Mouse (Mus musculus) forebrain, embryonic 14.5 days (tissue): ENCODE data around the gene Nfia. TPM values are rescaled to one million over a fixed set of nuclear protein-coding genes. Genes with fewer than 3 reads are reported as not detected.

Source experiments
- ATAC-seq: fragments of 200-750 bp; cut with Nextera tagmentation; 2 replicates; pipeline ENCODE4 v1.8.0; 2017; ENCODE audit warnings: mild to moderate bottlenecking, moderate library complexity
- DNase-seq: peaks from one replicate; pipeline ENCODE4 v3.0.0-alpha.2; 2015; ENCODE audit warnings: low spot score
- H3K27ac ChIP-seq: fragments of 300-500 bp; sonication (generic); 2 replicates; pipeline ENCODE4 v1.5.1; 2014; ENCODE audit warnings: low read depth, mild to moderate bottlenecking, control low read depth, low read length, moderate library complexity
- H3K27me3 ChIP-seq: fragments of 300-500 bp; sonication (generic); replicated peaks from 2 replicates; pipeline ENCODE4 v1.6.1; 2014; ENCODE audit warnings: low read length, control low read depth, mixed read lengths; ENCODE audit not compliant: control insufficient read depth, insufficient read depth
- H3K36me3 ChIP-seq: fragments of 300-500 bp; sonication (generic); 2 replicates; pipeline ENCODE4 v1.6.1; 2014; ENCODE audit warnings: low read length, control low read depth; ENCODE audit not compliant: control insufficient read depth, insufficient read depth
- H3K4me1 ChIP-seq: fragments of 300-500 bp; sonication (generic); 2 replicates; pipeline ENCODE4 v1.6.1; 2014; ENCODE audit warnings: antibody characterized with exemption, low read length, control low read depth; ENCODE audit not compliant: control insufficient read depth, insufficient read depth
- H3K4me2 ChIP-seq: fragments of 300-500 bp; sonication (generic); 2 replicates; pipeline ENCODE4 v1.6.1; 2014; ENCODE audit warnings: mild to moderate bottlenecking, control low read depth, low read length
- H3K4me3 ChIP-seq: fragments of 300-500 bp; sonication (generic); 2 replicates; pipeline ENCODE4 v1.5.1; 2014; ENCODE audit warnings: low read depth, low read length, control low read depth
- H3K9ac ChIP-seq: fragments of 300-500 bp; sonication (generic); 2 replicates; pipeline ENCODE4 v1.6.1; 2014; ENCODE audit warnings: mild to moderate bottlenecking, low read length, control low read depth, moderate library complexity
- H3K9me3 ChIP-seq: fragments of 300-500 bp; sonication (generic); replicated peaks from 2 replicates; pipeline ENCODE4 v1.6.1; 2016; ENCODE audit warnings: low read length, control low read depth, mixed read lengths; ENCODE audit not compliant: control insufficient read depth
- WGBS: fragments of 180-500 bp; shearing (Covaris S2); extraction: QIAGEN DNeasy Blood & Tissue Kit; methylation state at CpG from one replicate; pipeline ENCODE4 v1.1.7; 2014; 5-methylcytosine and 5-hydroxymethylcytosine counted together
- polyA plus RNA-seq: library from polyadenylated mRNA; unstranded; fragments of >200 nt; fragmentation: Nextera tagmentation; extraction: Ambion mirVana; gene quantifications from 2 replicates; pipeline ENCODE4 v1.2.1, GENCODE M21; 2014

Nfia gene
- polyA plus RNA-seq, 1 experiment from 2014 or later = 71.5 TPM

DNA sequence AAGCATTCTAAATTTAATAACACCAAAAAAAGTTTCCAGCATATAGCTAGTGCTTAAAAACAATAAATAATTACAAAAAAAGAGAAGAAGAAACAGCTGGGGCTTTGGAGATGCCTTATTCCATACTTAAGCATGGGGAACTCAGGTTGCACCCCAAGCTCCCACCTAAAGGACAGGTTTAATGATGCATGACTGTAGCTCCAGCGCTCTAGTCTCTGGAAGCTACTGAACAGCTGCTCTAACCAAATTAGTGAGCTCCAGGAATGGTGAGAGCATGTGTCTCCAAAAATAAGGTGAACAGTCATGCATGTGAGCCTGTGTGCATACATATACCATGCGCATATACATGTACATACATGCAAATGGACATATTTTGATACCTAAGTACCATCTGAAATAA, 200.5 kb downstream of the Nfia start:
- H3K9me3 ChIP-seq = no peaks in the 10 kb centered on the region
- H3K4me2 ChIP-seq = no peak overlapping the region
- H3K27ac ChIP-seq = no peak overlapping the region
- H3K4me3 ChIP-seq = no peak overlapping the region
- DNase-seq (no peak), ATAC-seq (no peak)
- no peaks in the 10 kb centered on the region for H3K27me3 ChIP-seq
- no peak overlapping the region for H3K9ac ChIP-seq
- H3K4me1 ChIP-seq = no peaks in the 10 kb centered on the region
- WGBS = 86% methylated on average over 2 of the region's 2 CpGs
- 0 out of 2 replicates have a peak, but pooled peaks cover 3% of the 10 kb centered on the region for H3K36me3 ChIP-seq

DNA sequence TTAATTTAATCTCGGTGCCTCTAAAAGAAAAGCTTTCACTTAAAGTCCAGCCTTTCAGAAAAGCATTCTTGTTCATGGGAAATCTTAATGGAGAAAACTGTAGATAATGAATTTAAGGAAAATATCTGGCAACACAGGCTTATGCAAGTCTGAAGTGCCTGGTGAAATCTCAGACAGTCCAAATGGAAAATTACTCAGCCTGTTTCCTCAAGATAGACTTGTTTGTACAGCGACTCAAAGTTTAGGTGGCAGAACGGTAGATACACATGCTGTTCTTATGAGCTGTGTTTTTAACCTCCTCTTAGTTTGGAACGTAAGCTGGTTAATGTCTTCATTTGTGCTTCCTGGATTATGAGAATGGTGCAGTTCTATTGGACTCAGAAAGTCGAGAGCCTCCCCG, 201.5 kb downstream of the Nfia start:
- no peak for ATAC-seq

DNA sequence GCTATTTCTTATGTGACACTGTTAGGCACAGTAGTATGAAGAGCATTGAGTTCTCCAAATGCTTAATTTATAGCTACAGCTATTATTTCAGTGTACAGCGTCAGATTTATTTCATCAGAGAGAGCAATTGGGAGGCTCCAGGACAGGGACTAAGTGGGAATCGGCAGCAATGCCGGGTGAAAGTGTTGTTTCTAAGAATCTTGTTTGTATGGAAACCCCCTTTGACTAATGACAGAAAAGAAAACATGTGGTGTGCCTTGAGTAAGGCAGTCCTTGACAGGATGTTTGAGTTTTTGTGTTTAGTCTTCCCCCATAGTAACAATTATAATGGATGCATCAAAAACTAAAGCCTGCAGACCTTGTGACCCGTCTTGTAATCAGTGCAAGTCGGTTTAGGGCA, 204.4 kb downstream of the Nfia start:
- DNase-seq (no peak), ATAC-seq (no peak)
- Histone ChIP-seq H3K27ac (no peak overlapping the region), H3K9me3 (no peaks in the 10 kb centered on the region), H3K4me3 (no peak overlapping the region), H3K27me3 (no peaks in the 10 kb centered on the region), H3K9ac (no peak overlapping the region), H3K36me3 (no peaks in the 10 kb centered on the region), H3K4me1 (no peaks in the 10 kb centered on the region), H3K4me2 (no peak overlapping the region)
- 66% methylated on average over 5 of the region's 5 CpGs for WGBS

More for the DNA sequence above, 201.5 kb downstream of the Nfia start:
- Histone ChIP-seq H3K4me1 (no peaks in the 10 kb centered on the region), H3K36me3 (0 out of 2 replicates have a peak, but pooled peaks cover 3% of the 10 kb centered on the region), H3K4me3 (no peak overlapping the region), H3K9ac (no peak overlapping the region), H3K4me2 (no peak overlapping the region), H3K9me3 (no peaks in the 10 kb centered on the region), H3K27me3 (no peaks in the 10 kb centered on the region), H3K27ac (no peak overlapping the region)
- no peak for DNase-seq
- WGBS = 85% methylated on average over 6 of the region's 6 CpGs

DNA sequence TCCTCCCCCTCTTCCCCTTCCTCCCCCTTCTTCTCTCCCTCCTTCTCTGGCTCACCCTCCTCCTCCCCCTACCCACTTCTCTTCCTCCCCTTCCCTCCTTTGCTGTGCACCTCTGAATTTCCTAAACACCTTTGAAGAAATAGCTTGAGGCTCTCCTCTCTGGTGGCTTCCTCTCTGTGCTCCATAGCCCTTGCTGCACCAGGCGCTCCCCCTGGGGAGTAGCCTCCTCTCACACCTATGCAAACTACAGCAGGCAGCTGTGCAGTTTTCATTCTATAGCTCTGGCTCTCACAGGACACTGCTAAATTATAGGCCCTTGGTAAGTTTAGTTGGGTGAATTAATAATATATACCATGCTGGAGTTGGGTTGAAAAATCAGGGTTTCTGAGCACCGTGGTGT, 211.8 kb downstream of the Nfia start:
- no peak overlapping the region for H3K4me3 ChIP-seq
- H3K27me3 ChIP-seq = no peaks in the 10 kb centered on the region
- H3K4me2 ChIP-seq = no peak overlapping the region
- H3K9ac ChIP-seq = no peak overlapping the region
- H3K9me3 ChIP-seq = no peaks in the 10 kb centered on the region
- ATAC-seq (no peak), DNase-seq (no peak)
- H3K27ac ChIP-seq = no peak overlapping the region
- peaks cover 3% of the 10 kb centered on the region; the same call in 1 of the 2 replicates for H3K4me1 ChIP-seq
- WGBS = 91% methylated on average over 2 of the region's 2 CpGs
- no peaks in the 10 kb centered on the region for H3K36me3 ChIP-seq

DNA sequence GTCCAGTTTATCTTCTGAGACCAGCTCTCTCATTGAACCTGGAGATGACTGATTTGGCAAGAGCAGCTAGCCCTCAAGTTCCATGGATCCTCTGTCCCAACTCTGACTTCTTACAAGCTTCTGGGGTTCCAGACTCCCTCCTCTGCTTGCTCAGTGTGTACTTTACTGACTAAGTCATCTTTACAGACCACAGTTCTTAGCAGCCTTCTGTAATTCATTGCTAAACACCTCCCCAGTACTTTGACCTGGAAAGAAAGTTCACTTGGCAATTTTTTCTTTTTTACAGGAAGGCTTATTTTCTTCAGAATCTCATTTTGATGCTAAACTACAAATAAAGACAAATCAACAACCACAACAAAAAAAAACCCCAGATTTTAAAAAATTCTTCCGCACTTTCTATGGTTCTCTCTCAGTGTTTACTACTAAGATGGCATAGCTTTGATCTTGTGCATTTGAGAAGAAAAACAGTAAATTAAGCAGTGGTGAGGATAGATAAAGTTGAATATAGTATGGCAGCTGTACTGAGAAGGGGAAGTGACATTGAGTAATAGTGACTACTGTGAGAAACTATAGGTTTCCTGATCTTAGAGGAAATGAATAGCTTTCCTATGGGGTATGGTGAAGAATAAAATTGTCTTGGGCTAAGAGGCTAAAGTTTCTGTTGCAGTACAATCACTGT, 213.7 kb downstream of the Nfia start:
- H3K36me3 ChIP-seq = no peaks in the 10 kb centered on the region
- no peaks in the 10 kb centered on the region for H3K27me3 ChIP-seq
- H3K4me1 ChIP-seq = peaks cover 3% of the 10 kb centered on the region; the same call in 1 of the 2 replicates
- H3K9ac ChIP-seq = no peak overlapping the region
- 93% methylated on average over 1 of the region's 1 CpGs for WGBS
- DNase-seq = no peak
- no peak overlapping the region for H3K27ac ChIP-seq
- no peak for ATAC-seq
- no peak overlapping the region for H3K4me3 ChIP-seq
- no peak overlapping the region for H3K4me2 ChIP-seq
- H3K9me3 ChIP-seq = no peaks in the 10 kb centered on the region

DNA sequence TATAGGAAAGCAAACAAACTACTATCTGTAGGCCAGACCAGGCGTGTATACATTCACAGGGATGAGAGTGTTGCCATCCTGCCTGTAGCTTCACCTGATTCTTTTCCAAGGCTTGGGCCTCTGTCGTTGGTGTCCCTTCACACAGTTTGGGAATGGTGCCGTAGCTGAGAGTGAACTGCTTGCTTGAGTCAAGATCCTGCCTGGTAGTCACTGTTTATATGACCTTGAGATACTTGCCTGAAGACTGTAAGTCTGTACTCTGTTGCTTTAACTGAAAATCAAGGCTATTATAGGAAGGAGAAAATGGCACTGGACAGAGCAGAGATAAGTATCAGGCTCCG, 214.2 kb downstream of the Nfia start:
- WGBS = 96% methylated on average over 4 of the region's 4 CpGs
- Histone ChIP-seq H3K27ac (no peak overlapping the region), H3K9ac (no peak overlapping the region), H3K4me1 (peaks cover 3% of the 10 kb centered on the region; the same call in 1 of the 2 replicates), H3K4me2 (no peak overlapping the region), H3K4me3 (no peak overlapping the region), H3K27me3 (no peaks in the 10 kb centered on the region), H3K9me3 (no peaks in the 10 kb centered on the region), H3K36me3 (no peaks in the 10 kb centered on the region)
- ATAC-seq (no peak), DNase-seq (no peak)

DNA sequence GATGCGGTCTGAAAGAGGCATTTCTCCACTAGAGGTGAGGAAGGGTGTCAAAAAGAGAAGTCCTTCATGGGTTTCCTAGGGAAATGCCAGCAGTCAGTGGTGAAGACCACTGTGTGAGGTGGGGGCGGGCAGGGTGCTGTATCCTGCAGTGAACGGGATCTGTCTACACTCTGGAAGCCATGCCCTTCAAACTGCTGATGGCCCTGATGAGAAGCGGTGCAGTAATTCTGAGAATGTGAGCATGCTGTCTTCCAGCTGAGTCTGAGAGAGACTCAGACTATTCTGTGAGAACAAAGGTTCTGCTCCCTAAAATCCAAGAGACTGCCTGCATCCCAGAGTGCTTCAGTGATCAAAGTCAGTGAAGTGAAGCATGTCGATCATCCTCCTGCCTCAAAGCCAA, 216.2 kb downstream of the Nfia start:
- WGBS = 51% methylated on average over 5 of the region's 5 CpGs

DNA sequence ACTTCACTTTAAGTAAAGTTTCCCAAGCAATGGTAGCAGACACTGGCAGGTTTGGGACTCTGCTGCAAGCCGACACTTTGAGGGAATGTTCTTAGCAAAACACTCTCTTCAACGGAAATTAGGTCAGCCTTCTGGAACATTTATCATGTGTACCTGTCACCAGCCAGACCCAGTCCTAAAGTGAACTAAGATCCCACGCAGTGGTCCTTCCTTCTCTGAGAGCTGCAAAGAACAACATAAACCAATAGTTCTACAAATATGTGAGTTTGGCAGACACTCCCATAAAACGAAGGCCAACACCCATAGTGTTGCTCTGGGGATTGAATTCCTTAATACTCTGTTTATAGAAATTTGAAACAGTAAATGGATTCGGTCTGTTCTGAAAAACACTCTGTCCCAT, 217.9 kb downstream of the Nfia start:
- H3K36me3 ChIP-seq = no peaks in the 10 kb centered on the region
- peaks cover 3% of the 10 kb centered on the region; the same call in 1 of the 2 replicates for H3K4me1 ChIP-seq
- H3K27ac ChIP-seq = no peak overlapping the region
- H3K27me3 ChIP-seq = no peaks in the 10 kb centered on the region
- no peaks in the 10 kb centered on the region for H3K9me3 ChIP-seq
- H3K4me2 ChIP-seq = no peak overlapping the region
- no peak overlapping the region for H3K4me3 ChIP-seq
- WGBS = 86% methylated on average over 5 of the region's 5 CpGs
- DNase-seq (no peak), ATAC-seq (no peak)
- H3K9ac ChIP-seq = no peak overlapping the region

More for the DNA sequence above, 216.2 kb downstream of the Nfia start:
- DNase-seq (no peak), ATAC-seq (no peak)
- no peak overlapping the region for H3K4me2 ChIP-seq
- no peaks in the 10 kb centered on the region for H3K9me3 ChIP-seq
- peaks cover 3% of the 10 kb centered on the region; the same call in 1 of the 2 replicates for H3K4me1 ChIP-seq
- no peak overlapping the region; the same call in 1 of the 2 replicates for H3K27ac ChIP-seq
- no peaks in the 10 kb centered on the region for H3K36me3 ChIP-seq
- H3K27me3 ChIP-seq = no peaks in the 10 kb centered on the region
- H3K9ac ChIP-seq = no peak overlapping the region
- no peak overlapping the region for H3K4me3 ChIP-seq

DNA sequence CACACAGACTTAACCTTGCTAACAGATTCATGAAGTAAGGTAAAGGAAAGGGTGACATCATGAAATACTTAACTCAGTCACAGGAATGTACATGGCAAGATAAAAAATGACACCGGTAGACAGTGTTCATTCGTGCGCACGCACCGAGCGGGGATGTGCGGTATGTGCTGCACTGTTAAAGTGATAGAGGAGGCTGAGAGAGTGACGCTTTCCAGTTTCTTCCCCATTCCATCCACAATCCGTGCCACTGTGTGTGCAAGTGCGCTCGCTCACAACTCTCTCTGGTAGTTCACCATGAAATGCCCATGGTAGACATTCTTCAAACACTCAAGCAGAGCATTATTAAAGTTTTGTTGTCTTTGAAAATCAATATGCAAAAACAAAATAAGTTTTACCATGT, 218.9 kb downstream of the Nfia start:
- peak; percentile 23; the same call in 1 of the 2 replicates for ATAC-seq
- Histone ChIP-seq H3K4me1 (peaks cover 3% of the 10 kb centered on the region; the same call in 1 of the 2 replicates), H3K36me3 (no peaks in the 10 kb centered on the region), H3K9ac (no peak overlapping the region), H3K4me2 (no peak overlapping the region), H3K27ac (no peak overlapping the region), H3K9me3 (no peaks in the 10 kb centered on the region), H3K4me3 (no peak overlapping the region), H3K27me3 (no peaks in the 10 kb centered on the region)
- no peak for DNase-seq
- 86% methylated on average over 11 of the region's 11 CpGs for WGBS
